Mouse (Mus musculus) heart, embryonic 11.5 days (tissue): ENCODE data around the gene Gm20683. TPM values are rescaled to one million over a fixed set of nuclear protein-coding genes. Genes with fewer than 3 reads are reported as not detected.
A peak's percentile ranks its signal among the peaks of the same experiment; 100 is the strongest.

ENCODE experiments used
- ATAC-seq: fragments of 200-750 bp; cut with Nextera tagmentation; replicated peaks from 2 replicates; pipeline ENCODE4 v1.8.0; 2017; ENCODE audit warnings: moderate library complexity; ENCODE audit not compliant: insufficient number of reproducible peaks, low FRiP score, low TSS enrichment
- H3K27ac ChIP-seq: fragments of 300-500 bp; sonication (generic); 2 replicates; pipeline ENCODE4 v1.5.1; 2014; ENCODE audit warnings: mild to moderate bottlenecking, low read depth, low read length
- H3K27me3 ChIP-seq: fragments of 300-500 bp; sonication (generic); 2 replicates; pipeline ENCODE4 v1.6.1; 2014; ENCODE audit warnings: mild to moderate bottlenecking, low read length, mixed read lengths; ENCODE audit not compliant: control insufficient read depth, insufficient read depth
- H3K36me3 ChIP-seq: fragments of 300-500 bp; sonication (generic); 2 replicates; pipeline ENCODE4 v1.6.1; 2014; ENCODE audit warnings: mild to moderate bottlenecking, low read length, moderate library complexity, mixed read lengths; ENCODE audit not compliant: control insufficient read depth, insufficient read depth
- H3K4me1 ChIP-seq: fragments of 300-500 bp; sonication (generic); 2 replicates; pipeline ENCODE4 v1.6.1; 2014; ENCODE audit warnings: low read length; ENCODE audit not compliant: control insufficient read depth, insufficient read depth
- H3K4me2 ChIP-seq: fragments of 300-500 bp; sonication (generic); 2 replicates; pipeline ENCODE4 v1.6.1; 2014; ENCODE audit warnings: mild to moderate bottlenecking, moderate library complexity
- H3K4me3 ChIP-seq: fragments of 300-500 bp; sonication (generic); 2 replicates; pipeline ENCODE4 v1.5.1; 2014; ENCODE audit warnings: low read depth, low read length
- H3K9ac ChIP-seq: fragments of 300-500 bp; sonication (generic); 2 replicates; pipeline ENCODE4 v1.6.1; 2014; ENCODE audit warnings: mild to moderate bottlenecking, low read depth, low read length, moderate library complexity
- H3K9me3 ChIP-seq: fragments of 300-500 bp; sonication (generic); replicated peaks from 2 replicates; pipeline ENCODE4 v1.6.1; 2016; ENCODE audit warnings: low read length; ENCODE audit not compliant: control insufficient read depth
- WGBS: fragments of 180-500 bp; shearing (Covaris S2); extraction: QIAGEN DNeasy Blood & Tissue Kit; methylation state at CpG from one replicate; pipeline ENCODE4 v1.1.7; 2014; ENCODE audit not compliant: insufficient replicate concordance; 5-methylcytosine and 5-hydroxymethylcytosine counted together
- polyA plus RNA-seq: library from polyadenylated mRNA; unstranded; fragments of >200 nt; fragmentation: Nextera tagmentation; extraction: Ambion mirVana; gene quantifications from 2 replicates; pipeline ENCODE4 v1.2.1, GENCODE M21; 2014

The Gm20683 gene
- polyA plus RNA-seq, 1 experiment from 2014 or later, result 0.70 TPM

DNA sequence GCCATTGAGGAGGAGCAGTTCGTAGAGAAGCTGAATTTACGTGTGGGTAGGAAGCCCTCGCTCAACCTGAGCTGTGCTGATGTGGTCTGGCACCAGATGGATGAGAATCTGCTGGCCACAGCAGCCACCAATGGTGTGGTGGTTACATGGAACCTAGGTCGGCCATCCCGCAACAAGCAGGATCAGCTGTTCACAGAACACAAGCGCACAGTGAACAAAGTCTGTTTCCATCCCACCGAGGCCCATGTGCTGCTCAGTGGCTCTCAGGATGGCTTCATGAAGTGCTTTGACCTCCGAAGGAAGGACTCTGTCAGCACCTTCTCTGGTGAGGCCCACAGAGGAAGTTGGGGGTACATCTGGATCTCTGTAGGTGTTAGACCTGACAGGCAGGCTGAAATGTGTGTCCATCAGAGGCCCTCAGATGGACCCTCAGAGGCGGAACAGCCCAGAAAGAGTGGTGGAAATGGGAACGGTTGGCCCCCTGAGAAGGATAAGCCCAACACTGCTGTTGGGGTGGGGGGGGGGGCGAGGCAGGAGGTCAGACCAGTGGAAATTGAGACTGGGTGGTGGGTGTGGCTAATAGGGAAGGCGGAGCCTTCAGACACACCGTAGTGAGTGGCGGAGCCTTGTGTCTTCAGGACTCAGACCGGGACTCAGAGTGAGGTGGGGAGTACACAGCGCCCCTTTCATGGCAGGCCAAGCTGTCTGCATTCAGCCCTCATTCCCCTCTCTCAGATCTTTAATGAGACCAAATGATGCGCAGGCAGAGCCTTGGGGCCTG is 17.0 kb downstream of the Gm20683 start:
- 0 out of 2 replicates have a peak overlapping the region, but pooled peaks have one; percentile 12 for H3K9ac ChIP-seq
- peak overlapping the region; percentile 70 for H3K4me3 ChIP-seq
- peaks cover 22% of the 10 kb centered on the region for H3K27me3 ChIP-seq
- H3K4me1 ChIP-seq, result peaks cover 21% of the 10 kb centered on the region
- H3K4me2 ChIP-seq, result peak overlapping the region; percentile 97
- no peak for ATAC-seq
- no peak overlapping the region for H3K27ac ChIP-seq
- no peaks in the 10 kb centered on the region for H3K9me3 ChIP-seq
- 58% methylated on average over 17 of the region's 17 CpGs for WGBS
- H3K36me3 ChIP-seq, result peaks cover 11% of the 10 kb centered on the region

DNA sequence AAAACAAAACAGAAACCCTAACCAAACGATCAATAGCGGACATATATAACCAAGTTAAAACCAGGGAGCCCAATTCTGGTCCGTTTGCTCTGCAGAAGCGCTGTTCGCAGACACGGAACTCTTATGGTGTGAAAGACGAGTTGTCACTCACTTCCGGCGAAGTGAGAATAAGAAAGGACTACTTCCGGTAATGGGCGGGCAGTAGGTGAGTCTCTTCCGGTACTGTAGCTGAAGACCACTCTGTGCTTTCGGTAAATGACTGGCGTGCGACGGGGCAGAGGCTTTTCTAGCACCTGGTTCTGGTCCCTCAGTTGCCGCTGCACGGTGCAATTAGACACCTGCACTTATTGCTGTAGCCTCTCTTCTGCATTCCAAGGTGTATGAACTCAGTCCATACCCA is 18.1 kb downstream of the Gm20683 start, which contains the start of gene Wdr24:
Wdr24 (plus strand) TSS at position 176 of the 400 bp plus-strand sequence.
- WGBS, result under 1% methylated on average over 18 of the region's 18 CpGs
- peak within 1 kb of the TSS; percentile 97 for H3K4me2 ChIP-seq
- peak within 1 kb of the TSS; percentile 70 for H3K4me3 ChIP-seq
- H3K27ac ChIP-seq, result peak within 1 kb of the TSS; percentile 35; the same call in 1 of the 2 replicates
- H3K9me3 ChIP-seq, result no peaks in the 10 kb centered on the region
- peaks cover 33% of the 10 kb centered on the region for H3K27me3 ChIP-seq
- peak within 1 kb of the TSS; percentile 83 for H3K9ac ChIP-seq
- peaks cover 11% of the 10 kb centered on the region for H3K36me3 ChIP-seq
- H3K4me1 ChIP-seq, result peaks cover 21% of the 10 kb centered on the region
- ATAC-seq, result no peak

DNA sequence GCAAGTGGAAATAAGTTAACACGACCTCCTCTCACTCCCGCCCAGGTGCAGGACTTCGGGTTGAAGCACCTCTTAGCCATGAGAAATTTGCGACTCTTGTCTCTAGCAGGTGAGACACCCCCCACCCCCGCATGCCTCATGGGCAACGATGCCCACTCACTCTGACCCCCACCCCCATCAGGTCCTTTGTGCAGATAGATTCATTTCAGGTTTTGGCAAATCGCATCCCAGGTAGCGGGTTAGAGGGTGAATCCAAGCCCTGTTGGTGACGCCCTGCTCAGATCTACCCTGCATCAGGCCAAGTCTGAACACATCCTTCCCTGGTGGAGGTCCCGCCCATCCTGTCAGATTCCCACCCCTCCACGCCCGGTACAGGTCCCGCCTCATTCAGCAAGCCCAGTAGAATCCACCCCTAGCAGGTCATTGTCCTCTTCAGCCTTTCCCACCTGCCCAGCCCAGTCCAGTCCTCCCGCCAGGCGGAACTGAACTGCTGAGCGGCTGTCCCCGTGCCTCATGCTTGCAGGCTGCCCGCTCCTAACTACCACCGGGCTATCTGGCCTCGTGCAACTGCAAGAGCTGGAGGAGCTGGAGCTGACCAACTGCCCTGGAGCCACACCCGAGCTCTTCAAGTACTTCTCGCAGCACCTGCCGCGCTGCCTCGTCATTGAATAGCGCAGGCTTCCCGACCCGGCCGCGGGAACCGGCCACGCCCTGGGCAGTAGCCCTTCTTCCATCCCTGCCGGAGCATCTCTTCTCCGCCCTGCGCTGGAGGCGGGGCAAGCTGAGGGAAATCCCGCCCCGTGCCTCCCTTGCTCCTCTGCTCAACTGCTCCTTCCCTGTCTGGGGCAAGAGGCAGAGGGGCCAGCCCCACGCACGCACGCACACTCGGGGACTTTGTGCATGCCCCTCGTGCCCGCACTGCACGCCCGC is 22.4 kb downstream of the Gm20683 start:
- WGBS, result 6% methylated on average over 46 of the region's 46 CpGs
- Histone ChIP-seq H3K4me2 (peak overlapping the region; percentile 35), H3K9ac (no peak overlapping the region), H3K4me1 (peaks cover 8% of the 10 kb centered on the region), H3K9me3 (no peaks in the 10 kb centered on the region), H3K4me3 (peak overlapping the region; percentile 12), H3K36me3 (no peaks in the 10 kb centered on the region), H3K27ac (no peak overlapping the region), H3K27me3 (peaks cover 63% of the 10 kb centered on the region)
- 0 out of 2 replicates have a peak, but pooled peaks have one; percentile 26 for ATAC-seq

DNA sequence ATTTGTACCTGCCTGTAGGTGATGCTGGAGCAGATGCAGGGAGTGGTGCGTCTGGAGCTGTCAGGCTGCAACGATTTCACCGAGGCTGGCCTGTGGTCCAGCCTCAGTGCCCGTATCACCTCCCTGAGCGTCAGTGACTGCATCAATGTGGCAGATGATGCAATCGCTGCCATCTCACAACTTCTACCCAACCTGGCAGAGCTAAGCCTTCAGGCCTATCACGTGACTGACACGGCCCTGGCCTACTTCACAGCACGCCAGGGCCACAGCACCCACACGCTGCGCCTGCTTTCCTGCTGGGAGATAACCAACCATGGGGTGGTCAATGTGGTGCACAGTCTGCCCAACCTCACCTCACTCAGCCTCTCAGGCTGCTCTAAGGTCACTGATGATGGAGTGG is 23.9 kb downstream of the Gm20683 start:
- Histone ChIP-seq H3K9ac (no peak overlapping the region), H3K36me3 (no peaks in the 10 kb centered on the region), H3K4me2 (no peak overlapping the region), H3K4me3 (no peak overlapping the region), H3K27ac (no peak overlapping the region), H3K27me3 (peaks cover 70% of the 10 kb centered on the region), H3K9me3 (no peaks in the 10 kb centered on the region), H3K4me1 (peaks cover 4% of the 10 kb centered on the region; the same call in 1 of the 2 replicates)
- no peak for ATAC-seq
- WGBS, result 72% methylated on average over 11 of the region's 11 CpGs

DNA sequence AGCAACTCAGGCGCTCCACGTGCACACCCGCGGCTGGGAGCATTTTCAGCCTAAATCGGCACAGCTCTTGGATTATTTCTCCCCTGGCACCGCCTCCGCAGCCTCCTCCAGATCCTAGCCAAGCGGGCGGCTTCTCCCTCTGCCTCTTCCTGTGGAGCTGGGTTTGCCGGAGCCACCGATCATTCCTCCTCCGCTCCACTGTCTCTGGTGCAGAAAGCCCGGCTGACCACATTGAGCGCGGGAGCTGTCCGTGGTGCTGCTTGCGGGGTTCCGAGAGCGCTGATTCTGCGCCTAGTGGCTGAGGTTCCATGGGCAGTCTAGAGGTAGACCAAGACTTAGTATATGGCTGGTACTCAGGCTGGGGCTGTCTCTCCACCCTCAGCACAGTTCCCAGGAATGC is 28.1 kb downstream of the Gm20683 start:
- Histone ChIP-seq H3K27ac (no peak overlapping the region), H3K9me3 (no peaks in the 10 kb centered on the region), H3K4me2 (no peak overlapping the region), H3K9ac (no peak overlapping the region), H3K27me3 (peaks cover 80% of the 10 kb centered on the region), H3K4me3 (no peak overlapping the region), H3K4me1 (peaks cover 9% of the 10 kb centered on the region), H3K36me3 (no peaks in the 10 kb centered on the region)
- ATAC-seq, result no peak
- under 1% methylated on average over 18 of the region's 20 CpGs for WGBS

DNA sequence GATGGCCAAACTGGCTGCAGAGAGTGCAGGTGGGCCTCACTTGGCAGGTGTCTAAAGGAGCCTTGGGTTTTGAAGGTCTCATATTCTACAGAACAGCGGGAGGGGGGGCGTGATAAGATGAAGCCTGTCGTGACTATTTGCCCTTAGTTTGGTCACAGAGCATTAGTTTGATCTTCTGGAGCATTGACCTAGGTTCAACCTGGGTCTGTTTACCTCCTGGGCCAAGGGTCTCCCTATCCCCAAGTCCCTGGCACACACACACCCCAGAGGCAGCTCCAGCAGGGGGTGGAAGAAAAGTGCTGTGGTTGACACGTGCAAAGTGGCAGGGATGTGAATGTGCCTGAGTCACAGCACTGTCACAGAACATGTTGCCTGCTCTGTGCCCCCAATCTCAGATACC is 30.7 kb downstream of the Gm20683 start:
- Histone ChIP-seq H3K36me3 (no peaks in the 10 kb centered on the region), H3K9me3 (no peaks in the 10 kb centered on the region), H3K9ac (no peak overlapping the region), H3K4me2 (no peak overlapping the region), H3K27me3 (peaks cover 68% of the 10 kb centered on the region), H3K4me3 (no peak overlapping the region), H3K4me1 (peaks cover 9% of the 10 kb centered on the region), H3K27ac (no peak overlapping the region)
- ATAC-seq, result no peak
- WGBS, result 66% methylated on average over 4 of the region's 4 CpGs

DNA sequence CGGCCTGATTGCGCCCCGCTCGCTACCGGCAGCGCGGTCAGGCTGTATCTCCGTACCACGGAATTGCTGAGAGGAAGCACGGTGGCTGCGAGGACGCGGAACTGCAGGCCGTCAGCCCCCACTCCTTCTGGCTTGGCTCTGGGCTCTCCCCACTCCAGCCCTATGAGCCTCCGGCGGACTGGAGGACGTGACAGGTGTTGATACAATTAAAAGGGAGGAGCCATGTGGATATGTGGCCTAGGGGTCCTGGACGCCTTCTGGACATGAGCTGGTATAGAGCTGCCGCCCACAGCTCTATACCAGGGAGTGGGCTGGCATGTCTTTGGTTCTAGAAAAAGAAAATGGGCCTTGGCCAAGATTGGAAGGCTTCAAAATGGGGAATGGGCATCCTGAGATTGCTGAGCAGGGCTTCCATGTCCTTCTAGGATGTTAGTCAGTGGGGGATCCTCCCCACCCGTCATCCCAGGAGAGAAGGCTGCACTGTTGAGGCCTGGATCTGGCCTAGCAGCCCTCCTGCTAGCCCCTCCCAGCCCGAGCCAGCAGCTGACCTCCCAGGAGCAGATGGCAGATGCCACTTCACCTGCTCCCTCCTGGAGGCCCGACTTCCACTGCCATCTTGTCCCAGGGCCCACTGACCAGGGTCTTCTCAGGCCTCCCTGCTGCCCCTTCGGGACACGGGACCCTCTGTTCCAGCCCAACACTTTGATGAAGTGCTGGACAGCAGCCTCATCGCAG is 31.8 kb downstream of the Gm20683 start:
- H3K9ac ChIP-seq, result peak overlapping the region; percentile 60
- WGBS, result 7% methylated on average over 24 of the region's 25 CpGs

More for the DNA sequence above, 31.8 kb downstream of the Gm20683 start:
- ATAC-seq, result peak; percentile 12; the same call in 1 of the 2 replicates
- H3K4me1 ChIP-seq, result peaks cover 9% of the 10 kb centered on the region
- H3K4me3 ChIP-seq, result peak overlapping the region; percentile 69
- H3K27me3 ChIP-seq, result peaks cover 62% of the 10 kb centered on the region
- H3K4me2 ChIP-seq, result peak overlapping the region; percentile 98
- H3K27ac ChIP-seq, result no peak overlapping the region
- H3K9me3 ChIP-seq, result no peaks in the 10 kb centered on the region
- H3K36me3 ChIP-seq, result no peaks in the 10 kb centered on the region
